Mouse (Mus musculus): ENCODE results near the gene Stau1. TPM values are rescaled to one million over a fixed set of nuclear protein-coding genes. Genes with fewer than 3 reads are reported as not detected.

The Stau1 gene
- polyA plus RNA-seq, 1 experiment = 21.7 TPM

DNA sequence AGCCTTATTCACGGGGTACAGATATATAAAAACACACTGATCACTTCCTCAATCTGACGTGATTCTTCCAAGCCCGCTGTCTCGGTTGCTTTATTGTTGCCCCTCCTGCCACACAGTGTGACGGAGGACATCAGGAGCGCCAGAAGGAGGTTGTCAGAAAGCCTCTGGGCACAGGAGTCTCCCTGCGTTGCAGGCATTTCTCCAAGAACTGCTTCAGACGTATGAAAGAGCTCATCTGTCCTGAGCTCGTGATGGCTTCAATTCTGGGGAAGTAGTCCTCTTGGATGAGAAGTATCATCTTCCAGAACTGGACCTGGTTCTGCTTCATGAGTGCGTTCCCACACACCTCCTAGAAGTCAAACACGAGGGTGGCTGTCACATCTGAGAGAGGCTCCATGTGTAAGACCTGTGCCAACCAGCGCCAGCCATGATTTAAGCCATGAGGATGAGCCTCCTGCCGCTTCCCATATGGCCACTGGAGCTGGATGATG lies 10.9 kb upstream of the Stau1 start:
- Histone ChIP-seq H3K4me3 (ENCODE audit: control insufficient read depth, low read depth, low read length) (no peak overlapping the region), H3K36me3 (ENCODE audit: control insufficient read depth, insufficient read depth, low read length) (no peaks in the 10 kb centered on the region), H3K27me3 (ENCODE audit: control insufficient read depth, insufficient read depth, low read length) (no peaks in the 10 kb centered on the region), H3K27ac (ENCODE audit: control insufficient read depth, insufficient read depth, low read depth, low read length) (no peak overlapping the region), H3K4me1 (ENCODE audit: control insufficient read depth, insufficient read depth, low read length) (no peaks in the 10 kb centered on the region)
- TF ChIP-seq CTCF (IDR thresholded peaks at IDR 0.05; ENCODE audit: control insufficient read depth, insufficient read depth, insufficient replicate concordance, low read depth, low read length) (no peak), POLR2A (IDR thresholded peaks at IDR 0.05; ENCODE audit: control insufficient read depth, low read depth, low read length) (no peak)

DNA sequence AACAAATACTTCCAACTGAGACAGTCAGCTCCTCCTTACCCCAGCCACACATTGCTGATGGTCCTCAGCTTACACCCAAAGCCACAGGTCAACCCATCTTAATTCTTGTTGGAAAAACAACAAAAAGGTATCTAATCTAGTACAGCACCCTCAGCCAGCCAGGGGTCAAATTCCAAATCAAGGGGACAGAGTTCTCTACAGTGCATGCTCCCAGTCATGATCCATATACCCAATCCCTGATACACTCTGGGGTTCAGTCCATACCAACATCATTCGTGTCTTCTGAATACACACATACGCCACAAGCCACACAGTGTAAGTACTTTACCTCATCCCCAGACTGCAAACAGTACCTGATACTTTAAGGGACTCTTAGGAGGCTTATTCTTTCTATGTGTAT lies 10.3 kb upstream of the Stau1 start:
- Histone ChIP-seq H3K4me3 (ENCODE audit: control insufficient read depth, low read depth, low read length) (no peak overlapping the region), H3K4me1 (ENCODE audit: control insufficient read depth, insufficient read depth, low read length) (no peaks in the 10 kb centered on the region), H3K27me3 (ENCODE audit: control insufficient read depth, insufficient read depth, low read length) (no peaks in the 10 kb centered on the region), H3K27ac (ENCODE audit: control insufficient read depth, insufficient read depth, low read depth, low read length) (no peak overlapping the region), H3K36me3 (ENCODE audit: control insufficient read depth, insufficient read depth, low read length) (no peaks in the 10 kb centered on the region)
- TF ChIP-seq POLR2A (IDR thresholded peaks at IDR 0.05; ENCODE audit: control insufficient read depth, low read depth, low read length) (no peak), CTCF (IDR thresholded peaks at IDR 0.05; ENCODE audit: control insufficient read depth, insufficient read depth, insufficient replicate concordance, low read depth, low read length) (no peak)

DNA sequence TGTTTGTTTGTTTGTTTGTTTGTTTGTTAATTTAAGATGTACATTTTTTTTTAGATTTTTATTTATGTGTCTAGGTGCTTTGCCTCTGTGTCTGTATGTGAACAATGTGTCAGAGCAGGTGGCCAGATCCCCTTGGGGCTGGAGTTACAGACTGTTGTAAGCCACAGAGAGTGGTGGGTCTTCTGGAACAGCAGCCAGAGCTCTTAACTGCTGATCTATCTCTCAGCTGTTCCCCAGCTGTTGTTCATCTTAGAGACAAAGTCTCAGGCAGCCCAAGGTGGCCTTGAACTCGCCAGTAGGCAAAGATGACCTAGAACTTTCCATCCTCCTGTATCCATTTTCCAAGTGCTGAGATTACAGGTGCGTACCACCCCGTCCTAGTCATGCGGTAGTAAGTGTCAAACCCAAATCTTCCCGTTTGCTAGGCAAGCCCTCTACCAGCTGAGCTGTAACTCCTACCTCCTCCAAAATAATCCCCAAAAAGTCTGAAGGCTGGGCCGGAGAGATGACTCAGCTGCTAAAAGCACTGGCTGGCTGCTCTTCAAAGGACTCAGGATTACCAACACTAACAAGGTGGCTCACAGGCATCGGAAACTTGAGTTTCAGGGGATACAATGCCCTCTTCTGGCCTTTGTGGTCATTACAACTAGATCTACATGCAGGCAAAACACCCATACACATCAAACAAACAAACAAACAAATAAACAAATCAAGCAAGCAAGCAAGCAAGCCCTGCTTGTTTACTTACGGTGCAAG lies 8.2 kb upstream of the Stau1 start:
- Histone ChIP-seq H3K27me3 (ENCODE audit: control insufficient read depth, insufficient read depth, low read length) (no peaks in the 10 kb centered on the region), H3K4me3 (ENCODE audit: control insufficient read depth, low read depth, low read length) (no peak overlapping the region), H3K36me3 (ENCODE audit: control insufficient read depth, insufficient read depth, low read length) (no peaks in the 10 kb centered on the region), H3K27ac (ENCODE audit: control insufficient read depth, insufficient read depth, low read depth, low read length) (no peak overlapping the region), H3K4me1 (ENCODE audit: control insufficient read depth, insufficient read depth, low read length) (no peaks in the 10 kb centered on the region)
- TF ChIP-seq POLR2A (IDR thresholded peaks at IDR 0.05; ENCODE audit: control insufficient read depth, low read depth, low read length) (no peak), CTCF (IDR thresholded peaks at IDR 0.05; ENCODE audit: control insufficient read depth, insufficient read depth, insufficient replicate concordance, low read depth, low read length) (peak; percentile 14; the same call in 1 of the 2 replicates)

DNA sequence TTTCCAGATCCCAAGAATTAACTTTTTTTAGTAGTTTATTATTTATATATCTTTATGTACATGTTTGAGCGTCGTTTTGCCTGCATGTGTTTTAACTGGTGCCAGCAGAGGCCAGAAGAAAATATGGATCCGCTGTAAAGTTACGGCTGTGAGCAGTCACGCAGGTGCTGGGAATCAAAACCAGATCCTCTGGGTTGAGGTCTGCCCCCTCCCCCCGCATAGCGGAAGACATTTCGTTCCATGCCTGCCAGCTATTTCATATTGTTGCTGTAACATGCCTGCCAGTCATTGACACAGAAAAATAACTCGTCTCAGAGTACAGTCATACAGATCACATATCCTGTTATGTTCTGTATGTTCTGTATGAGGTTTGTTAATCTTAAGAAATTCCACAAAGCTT lies 5.4 kb upstream of the Stau1 start:
- Histone ChIP-seq H3K27ac (ENCODE audit: control insufficient read depth, insufficient read depth, low read depth, low read length) (no peak overlapping the region), H3K27me3 (ENCODE audit: control insufficient read depth, insufficient read depth, low read length) (no peaks in the 10 kb centered on the region), H3K4me1 (ENCODE audit: control insufficient read depth, insufficient read depth, low read length) (peaks cover 3% of the 10 kb centered on the region; the same call in 1 of the 2 replicates), H3K4me3 (ENCODE audit: control insufficient read depth, low read depth, low read length) (no peak overlapping the region), H3K36me3 (ENCODE audit: control insufficient read depth, insufficient read depth, low read length) (no peaks in the 10 kb centered on the region)
- TF ChIP-seq POLR2A (IDR thresholded peaks at IDR 0.05; ENCODE audit: control insufficient read depth, low read depth, low read length) (no peak), CTCF (IDR thresholded peaks at IDR 0.05; ENCODE audit: control insufficient read depth, insufficient read depth, insufficient replicate concordance, low read depth, low read length) (no peak)

DNA sequence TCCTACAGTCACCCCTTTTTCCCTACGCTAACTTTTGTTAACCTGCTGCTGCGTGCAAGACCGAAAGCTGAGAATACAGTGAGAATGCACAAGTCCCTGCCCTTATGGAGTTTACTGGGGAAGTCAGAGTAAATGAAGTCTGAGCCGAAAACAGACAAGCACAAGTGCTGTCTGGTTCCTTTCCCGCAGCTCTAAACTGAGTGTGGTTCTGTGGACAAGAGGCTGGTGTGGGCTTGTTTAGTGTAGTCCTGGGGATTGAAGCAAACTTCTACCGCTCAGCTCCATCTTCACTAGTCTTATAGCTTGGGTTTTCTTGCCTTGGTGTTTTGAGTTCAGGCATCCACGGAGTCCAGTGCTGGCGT lies 415 bp upstream of the Stau1 start:
- Histone ChIP-seq H3K27ac (ENCODE audit: control insufficient read depth, insufficient read depth, low read depth, low read length) (peak overlapping the region; percentile 77), H3K36me3 (ENCODE audit: control insufficient read depth, insufficient read depth, low read length) (no peaks in the 10 kb centered on the region), H3K4me3 (ENCODE audit: control insufficient read depth, low read depth, low read length) (peak overlapping the region; percentile 72), H3K27me3 (ENCODE audit: control insufficient read depth, insufficient read depth, low read length) (no peaks in the 10 kb centered on the region), H3K4me1 (ENCODE audit: control insufficient read depth, insufficient read depth, low read length) (peaks cover 9% of the 10 kb centered on the region)
- TF ChIP-seq CTCF (IDR thresholded peaks at IDR 0.05; ENCODE audit: control insufficient read depth, insufficient read depth, insufficient replicate concordance, low read depth, low read length) (no peak), POLR2A (IDR thresholded peaks at IDR 0.05; ENCODE audit: control insufficient read depth, low read depth, low read length) (no peak)

DNA sequence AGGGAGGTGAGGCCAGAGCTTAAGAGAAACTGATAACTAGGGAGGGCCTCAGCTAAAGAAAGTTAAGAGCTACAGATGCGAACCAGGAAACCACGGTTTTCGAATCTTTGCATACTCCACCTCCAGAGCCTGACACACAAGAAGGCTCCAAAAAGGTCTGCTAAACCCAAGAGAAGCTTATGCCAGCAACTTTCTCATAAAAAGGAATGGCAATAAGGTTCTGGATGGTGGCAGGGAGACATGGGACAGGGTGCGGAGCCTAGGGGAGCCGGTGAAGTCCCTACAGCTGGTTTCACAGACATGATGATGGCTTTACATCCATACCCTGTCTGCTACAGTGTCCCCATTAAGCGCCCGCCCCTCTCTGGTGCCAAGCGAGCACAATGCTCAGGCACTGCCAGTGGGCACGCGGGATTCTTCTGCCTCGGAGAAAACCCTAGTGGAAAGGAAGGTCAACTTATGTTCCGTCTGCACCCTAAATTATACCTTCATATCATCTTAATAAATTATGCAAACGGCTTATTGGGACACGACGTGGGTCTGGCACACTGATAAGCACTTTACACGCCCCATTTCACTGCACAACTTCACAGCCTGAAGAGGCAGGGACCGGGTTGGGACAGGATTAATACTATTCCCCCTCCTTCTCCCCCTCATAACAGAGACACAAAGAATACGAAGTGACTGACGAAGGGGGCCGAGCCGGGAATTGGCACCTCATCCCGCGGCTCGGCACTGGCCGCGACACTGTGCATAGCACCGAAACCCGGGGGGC lies 891 bp downstream of the Stau1 start:
- Histone ChIP-seq H3K4me1 (ENCODE audit: control insufficient read depth, insufficient read depth, low read length) (peaks cover 9% of the 10 kb centered on the region), H3K36me3 (ENCODE audit: control insufficient read depth, insufficient read depth, low read length) (no peaks in the 10 kb centered on the region), H3K27me3 (ENCODE audit: control insufficient read depth, insufficient read depth, low read length) (no peaks in the 10 kb centered on the region), H3K27ac (ENCODE audit: control insufficient read depth, insufficient read depth, low read depth, low read length) (peak overlapping the region; percentile 98), H3K4me3 (ENCODE audit: control insufficient read depth, low read depth, low read length) (peak overlapping the region; percentile 100)
- TF ChIP-seq CTCF (IDR thresholded peaks at IDR 0.05; ENCODE audit: control insufficient read depth, insufficient read depth, insufficient replicate concordance, low read depth, low read length) = no peak
- no peak for TF ChIP-seq POLR2A (IDR thresholded peaks at IDR 0.05; ENCODE audit: control insufficient read depth, low read depth, low read length)

DNA sequence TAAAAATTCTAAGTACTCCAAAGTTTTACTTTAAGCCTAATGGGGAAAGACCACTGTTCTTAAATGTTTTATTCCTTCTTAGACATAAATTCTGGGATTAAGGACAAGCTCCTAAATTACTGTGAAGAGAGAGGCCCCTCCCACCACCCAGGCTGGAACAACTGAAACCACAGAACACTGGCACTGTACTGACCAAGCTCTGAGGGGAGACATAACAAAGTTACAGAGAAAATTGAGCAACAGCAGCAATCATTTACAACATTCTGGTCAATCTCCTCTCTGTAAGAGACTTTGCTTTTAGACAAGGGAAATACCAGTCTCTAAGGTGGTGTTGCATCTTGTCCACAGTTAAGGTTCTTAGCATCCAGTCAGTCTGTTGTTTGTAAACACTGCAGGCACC lies 4.2 kb downstream of the Stau1 start:
- Histone ChIP-seq H3K4me1 (ENCODE audit: control insufficient read depth, insufficient read depth, low read length) (peaks cover 9% of the 10 kb centered on the region), H3K4me3 (ENCODE audit: control insufficient read depth, low read depth, low read length) (no peak overlapping the region), H3K27me3 (ENCODE audit: control insufficient read depth, insufficient read depth, low read length) (no peaks in the 10 kb centered on the region), H3K36me3 (ENCODE audit: control insufficient read depth, insufficient read depth, low read length) (no peaks in the 10 kb centered on the region), H3K27ac (ENCODE audit: control insufficient read depth, insufficient read depth, low read depth, low read length) (no peak overlapping the region)
- TF ChIP-seq CTCF (IDR thresholded peaks at IDR 0.05; ENCODE audit: control insufficient read depth, insufficient read depth, insufficient replicate concordance, low read depth, low read length) (no peak), POLR2A (IDR thresholded peaks at IDR 0.05; ENCODE audit: control insufficient read depth, low read depth, low read length) (no peak)

Data from testis, adult 2 months (tissue).